Mouse (Mus musculus): Measurements from ENCODE around the gene Hsd17b11. TPM values are rescaled to one million over a fixed set of nuclear protein-coding genes. Genes with fewer than 3 reads are reported as not detected.

The Hsd17b11 gene
- 1.3 and 1.5 TPM in 2 replicates for polyA plus RNA-seq (2014; fragmentation: Nextera tagmentation; extraction: Ambion mirVana)

DNA sequence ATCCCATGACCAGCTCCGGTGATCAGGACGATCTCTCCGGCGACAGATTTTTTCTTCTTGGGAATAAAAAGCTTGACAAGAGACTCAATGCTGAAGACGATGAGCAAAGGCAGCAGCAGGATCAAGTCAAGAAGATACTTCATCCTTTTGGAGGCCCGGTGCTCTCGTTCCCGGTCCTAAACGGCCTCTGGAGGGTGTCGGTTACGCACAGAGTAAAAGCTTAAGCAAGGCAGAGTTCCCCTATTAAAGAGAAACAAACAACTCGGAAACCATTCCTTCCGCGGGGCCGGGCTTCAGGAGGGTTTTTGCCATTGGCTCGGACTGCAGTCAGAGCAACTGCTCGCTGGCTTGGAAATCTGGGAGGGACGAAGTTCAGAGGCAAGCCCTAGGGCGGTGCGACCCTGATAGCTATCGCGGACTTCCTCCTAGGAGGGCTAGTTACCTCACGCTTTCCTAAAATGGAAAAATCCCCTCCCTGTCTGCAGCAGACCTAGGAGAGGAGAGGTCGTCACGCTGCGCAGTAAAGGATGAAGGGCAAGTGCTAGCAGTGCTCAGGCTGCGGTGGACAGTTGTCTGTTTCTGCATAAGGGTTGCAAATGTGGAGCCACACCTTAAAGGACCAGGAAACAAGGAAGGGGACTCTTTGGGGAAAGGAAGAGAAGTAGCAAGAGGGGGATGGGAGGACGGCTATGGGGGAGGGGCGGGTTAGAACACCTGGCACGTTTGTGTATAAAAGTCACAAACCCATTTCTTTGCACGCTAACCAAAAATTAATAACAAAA lies at the start of gene Hsd17b11:
TSS of gene Hsd17b11 (minus strand) at position 323 of the 782 bp plus-strand sequence.
- H3K9ac ChIP-seq (ENCODE audit: low read depth, low read length), result peak within 1 kb of the TSS; percentile 38
- no peaks in the 10 kb centered on the region for H3K27me3 ChIP-seq (ENCODE audit: control insufficient read depth, insufficient read depth, low read length)
- no peaks in the 10 kb centered on the region for H3K36me3 ChIP-seq (ENCODE audit: control insufficient read depth, insufficient read depth, low read length)
- no peak within 1 kb of the TSS for H3K27ac ChIP-seq (ENCODE audit: low read depth, low read length)
- DNase-seq (ENCODE audit: low spot score) (peak; percentile 70), ATAC-seq (ENCODE audit: low FRiP score) (peak; percentile 76; the same call in 1 of the 2 replicates)
- WGBS, result under 1% methylated on average over 31 of the region's 31 CpGs
- H3K9me3 ChIP-seq (ENCODE audit: control insufficient read depth, low read length), result no peaks in the 10 kb centered on the region
- peak within 1 kb of the TSS; percentile 31 for H3K4me3 ChIP-seq (ENCODE audit: low read depth, low read length)
- H3K4me1 ChIP-seq (replicated peaks; ENCODE audit: control insufficient read depth, insufficient read depth, low read length), result no peaks in the 10 kb centered on the region; the same call in 1 of the 2 replicates
- peak within 1 kb of the TSS; percentile 64 for H3K4me2 ChIP-seq (replicated peaks; ENCODE audit: low read depth, low read length)

DNA sequence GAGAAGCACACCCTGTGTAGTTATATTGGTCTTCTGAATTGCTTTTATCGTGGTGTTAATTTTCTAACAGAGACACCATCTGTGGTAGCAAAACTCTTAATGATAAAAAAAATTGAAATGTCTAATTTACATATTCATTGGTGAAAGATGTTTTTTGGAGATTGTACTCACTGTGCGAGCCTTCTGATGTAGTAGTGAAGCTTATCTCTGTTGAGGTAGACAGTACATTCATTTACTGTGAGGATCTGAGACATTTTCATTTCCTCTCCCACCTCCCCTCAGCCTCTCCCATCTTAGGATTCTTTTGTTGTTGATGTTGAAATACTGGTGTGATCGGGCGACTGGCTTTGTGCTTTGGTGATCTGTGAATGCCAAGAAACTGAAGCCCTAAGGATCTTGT lies 49.3 kb upstream of the Hsd17b11 start:
- ATAC-seq (ENCODE audit: low FRiP score), result no peak
- Histone ChIP-seq H3K4me1 (replicated peaks; ENCODE audit: control insufficient read depth, insufficient read depth, low read length) (0 out of 2 replicates have a peak, but pooled peaks cover 3% of the 10 kb centered on the region), H3K9me3 (ENCODE audit: control insufficient read depth, low read length) (no peaks in the 10 kb centered on the region), H3K27me3 (ENCODE audit: control insufficient read depth, insufficient read depth, low read length) (no peaks in the 10 kb centered on the region), H3K4me2 (replicated peaks; ENCODE audit: low read depth, low read length) (no peak overlapping the region), H3K36me3 (ENCODE audit: control insufficient read depth, insufficient read depth, low read length) (no peaks in the 10 kb centered on the region), H3K27ac (ENCODE audit: low read depth, low read length) (no peak overlapping the region), H3K9ac (ENCODE audit: low read depth, low read length) (no peak overlapping the region), H3K4me3 (ENCODE audit: low read depth, low read length) (no peak overlapping the region)
- WGBS, result 78% methylated on average over 4 of the region's 4 CpGs
- no peak for DNase-seq (ENCODE audit: low spot score)

DNA sequence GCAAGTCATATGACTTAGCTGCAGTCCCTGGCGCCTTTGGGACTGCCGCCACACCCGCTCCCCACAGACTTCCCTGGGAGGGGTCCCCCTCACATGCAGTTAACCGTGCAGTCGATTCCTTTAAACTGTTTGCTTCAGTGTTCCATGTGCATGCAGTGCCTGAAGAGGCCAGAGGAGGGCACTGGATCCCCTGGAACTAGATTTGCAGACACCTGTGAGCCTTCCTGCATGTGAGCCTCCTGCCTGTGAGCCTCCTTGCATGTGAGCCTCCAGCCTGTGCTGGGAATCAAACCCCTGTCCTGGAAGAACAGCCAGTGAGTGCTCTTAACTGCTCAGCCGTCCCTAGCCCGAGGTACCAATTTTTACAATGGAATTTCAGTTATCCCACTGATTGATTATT lies 47.0 kb upstream of the Hsd17b11 start:
- H3K9ac ChIP-seq (ENCODE audit: low read depth, low read length), result no peak overlapping the region
- DNase-seq (ENCODE audit: low spot score) (peak; percentile 50), ATAC-seq (ENCODE audit: low FRiP score) (no peak)
- 87% methylated on average over 7 of the region's 7 CpGs for WGBS
- no peak overlapping the region for H3K4me3 ChIP-seq (ENCODE audit: low read depth, low read length)
- no peaks in the 10 kb centered on the region for H3K36me3 ChIP-seq (ENCODE audit: control insufficient read depth, insufficient read depth, low read length)
- no peaks in the 10 kb centered on the region for H3K9me3 ChIP-seq (ENCODE audit: control insufficient read depth, low read length)
- no peaks in the 10 kb centered on the region for H3K27me3 ChIP-seq (ENCODE audit: control insufficient read depth, insufficient read depth, low read length)
- H3K4me1 ChIP-seq (replicated peaks; ENCODE audit: control insufficient read depth, insufficient read depth, low read length), result 0 out of 2 replicates have a peak, but pooled peaks cover 3% of the 10 kb centered on the region
- no peak overlapping the region for H3K4me2 ChIP-seq (replicated peaks; ENCODE audit: low read depth, low read length)
- no peak overlapping the region for H3K27ac ChIP-seq (ENCODE audit: low read depth, low read length)

DNA sequence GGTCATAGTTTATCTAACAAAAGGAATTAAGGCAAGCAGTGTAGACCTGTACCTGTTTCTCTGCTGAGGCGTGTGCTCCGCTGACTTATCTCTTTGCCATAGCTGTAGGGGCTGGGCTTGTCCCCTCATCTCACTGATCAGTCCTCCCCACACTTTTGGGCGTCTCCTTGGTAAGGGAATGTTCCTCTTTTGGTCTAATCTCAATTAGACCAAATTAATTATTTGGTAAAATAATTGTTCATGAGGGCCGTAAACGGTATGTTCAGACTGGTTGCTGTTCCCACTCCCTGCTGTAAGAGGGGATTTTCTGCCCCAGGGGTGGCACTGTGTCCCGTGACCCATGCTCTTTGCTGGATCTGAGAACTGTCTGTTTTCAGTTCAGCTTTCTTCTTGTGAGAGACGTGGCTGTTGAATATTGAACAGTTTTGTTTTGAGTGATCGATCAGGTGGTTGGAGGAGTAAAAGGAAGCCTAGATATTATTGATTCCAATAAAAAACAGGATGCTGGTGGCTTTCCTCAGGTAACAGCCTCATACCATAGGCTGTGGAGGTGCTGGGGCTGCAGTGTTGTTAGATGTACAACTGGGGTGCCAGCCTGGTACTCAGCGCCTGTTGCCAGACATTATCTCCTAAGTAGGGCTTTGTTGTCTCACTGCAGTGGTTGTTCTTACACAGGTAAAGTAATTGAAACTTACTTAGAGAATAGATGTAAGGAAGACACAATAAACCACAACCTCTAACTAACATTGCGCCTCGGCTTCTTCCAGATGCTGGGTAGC lies 41.2 kb upstream of the Hsd17b11 start:
- H3K9me3 ChIP-seq (ENCODE audit: control insufficient read depth, low read length), result no peaks in the 10 kb centered on the region
- no peak overlapping the region for H3K27ac ChIP-seq (ENCODE audit: low read depth, low read length)
- no peak overlapping the region for H3K9ac ChIP-seq (ENCODE audit: low read depth, low read length)
- H3K4me1 ChIP-seq (replicated peaks; ENCODE audit: control insufficient read depth, insufficient read depth, low read length), result no peaks in the 10 kb centered on the region
- no peak overlapping the region for H3K4me2 ChIP-seq (replicated peaks; ENCODE audit: low read depth, low read length)
- no peaks in the 10 kb centered on the region for H3K36me3 ChIP-seq (ENCODE audit: control insufficient read depth, insufficient read depth, low read length)
- H3K27me3 ChIP-seq (ENCODE audit: control insufficient read depth, insufficient read depth, low read length), result no peaks in the 10 kb centered on the region
- ATAC-seq (ENCODE audit: low FRiP score) (no peak), DNase-seq (ENCODE audit: low spot score) (no peak)
- 94% methylated on average over 11 of the region's 11 CpGs for WGBS
- H3K4me3 ChIP-seq (ENCODE audit: low read depth, low read length), result no peak overlapping the region

DNA sequence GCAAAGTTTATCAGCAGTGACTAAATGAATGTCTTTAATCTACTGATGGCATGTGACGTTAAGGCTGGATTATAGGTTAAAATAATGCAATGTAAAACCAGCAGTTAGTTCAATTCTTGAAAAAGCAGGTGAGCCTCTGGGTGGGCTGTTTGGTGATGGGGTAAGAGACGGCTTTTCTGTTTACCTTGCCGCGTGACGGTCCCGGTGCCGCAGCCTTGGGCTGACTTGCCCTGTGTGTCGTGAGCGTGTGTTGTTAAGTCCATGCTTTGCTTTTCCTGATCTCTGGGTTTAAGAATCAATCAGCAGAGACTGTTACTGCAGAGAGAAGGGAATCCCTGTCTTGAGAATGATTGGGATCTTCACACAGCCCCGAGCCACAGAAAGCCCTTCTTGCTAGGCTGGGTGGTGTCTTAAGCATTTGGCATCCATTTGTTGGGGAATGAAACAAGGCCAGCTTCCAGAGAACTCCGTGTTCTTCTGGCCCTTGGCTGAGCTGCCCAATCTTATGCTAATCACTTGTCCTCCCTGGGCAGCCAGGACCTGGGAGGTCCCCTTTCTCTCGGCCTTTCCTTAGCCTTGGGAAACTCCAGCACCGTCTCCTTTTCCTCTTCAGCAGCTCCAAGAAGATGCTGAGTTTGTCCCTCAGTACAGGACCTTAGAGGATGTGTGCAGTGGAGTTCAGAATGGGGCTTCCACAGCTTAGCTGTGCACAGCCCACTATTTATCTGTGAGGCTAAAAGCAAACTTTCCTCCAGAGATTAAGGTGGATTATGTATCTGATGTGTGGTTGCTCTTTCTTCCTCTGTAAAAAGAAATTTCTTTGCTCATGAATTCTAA lies 40.4 kb upstream of the Hsd17b11 start:
- no peak for ATAC-seq (ENCODE audit: low FRiP score)
- H3K36me3 ChIP-seq (ENCODE audit: control insufficient read depth, insufficient read depth, low read length), result no peaks in the 10 kb centered on the region

DNA sequence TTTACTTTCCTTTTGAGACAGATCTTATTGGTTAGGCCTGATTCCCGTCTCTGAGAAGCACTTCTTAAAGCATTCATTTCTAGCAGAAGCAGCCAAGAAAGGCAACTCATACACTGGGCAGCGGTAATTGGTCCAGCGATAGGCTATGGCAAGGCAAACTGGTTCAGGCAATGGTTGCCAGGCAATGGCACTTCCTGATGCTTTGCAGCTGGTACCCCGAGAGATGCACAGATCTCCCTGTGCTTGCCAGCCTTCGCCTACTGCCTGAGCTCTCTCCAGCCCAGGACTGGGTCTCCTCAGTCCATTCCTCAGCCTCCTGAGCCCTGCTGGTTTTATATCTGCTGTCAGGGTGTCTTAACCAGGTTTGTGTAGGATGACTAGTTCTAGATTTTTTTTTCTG lies 38.7 kb upstream of the Hsd17b11 start:
- DNase-seq (ENCODE audit: low spot score) (no peak), ATAC-seq (ENCODE audit: low FRiP score) (no peak)
- Histone ChIP-seq H3K27ac (ENCODE audit: low read depth, low read length) (no peak overlapping the region), H3K4me2 (replicated peaks; ENCODE audit: low read depth, low read length) (no peak overlapping the region), H3K4me1 (replicated peaks; ENCODE audit: control insufficient read depth, insufficient read depth, low read length) (no peaks in the 10 kb centered on the region), H3K9ac (ENCODE audit: low read depth, low read length) (no peak overlapping the region), H3K36me3 (ENCODE audit: control insufficient read depth, insufficient read depth, low read length) (no peaks in the 10 kb centered on the region), H3K9me3 (ENCODE audit: control insufficient read depth, low read length) (no peaks in the 10 kb centered on the region), H3K27me3 (ENCODE audit: control insufficient read depth, insufficient read depth, low read length) (no peaks in the 10 kb centered on the region), H3K4me3 (ENCODE audit: low read depth, low read length) (no peak overlapping the region)
- WGBS, result 94% methylated on average over 5 of the region's 5 CpGs

More for the DNA sequence above, 40.4 kb upstream of the Hsd17b11 start:
- Histone ChIP-seq H3K9ac (ENCODE audit: low read depth, low read length) (no peak overlapping the region), H3K9me3 (ENCODE audit: control insufficient read depth, low read length) (no peaks in the 10 kb centered on the region), H3K27ac (ENCODE audit: low read depth, low read length) (no peak overlapping the region), H3K4me2 (replicated peaks; ENCODE audit: low read depth, low read length) (no peak overlapping the region), H3K27me3 (ENCODE audit: control insufficient read depth, insufficient read depth, low read length) (no peaks in the 10 kb centered on the region), H3K4me1 (replicated peaks; ENCODE audit: control insufficient read depth, insufficient read depth, low read length) (no peaks in the 10 kb centered on the region), H3K4me3 (ENCODE audit: low read depth, low read length) (no peak overlapping the region)
- DNase-seq (ENCODE audit: low spot score), result no peak
- WGBS, result 82% methylated on average over 13 of the region's 13 CpGs

DNA sequence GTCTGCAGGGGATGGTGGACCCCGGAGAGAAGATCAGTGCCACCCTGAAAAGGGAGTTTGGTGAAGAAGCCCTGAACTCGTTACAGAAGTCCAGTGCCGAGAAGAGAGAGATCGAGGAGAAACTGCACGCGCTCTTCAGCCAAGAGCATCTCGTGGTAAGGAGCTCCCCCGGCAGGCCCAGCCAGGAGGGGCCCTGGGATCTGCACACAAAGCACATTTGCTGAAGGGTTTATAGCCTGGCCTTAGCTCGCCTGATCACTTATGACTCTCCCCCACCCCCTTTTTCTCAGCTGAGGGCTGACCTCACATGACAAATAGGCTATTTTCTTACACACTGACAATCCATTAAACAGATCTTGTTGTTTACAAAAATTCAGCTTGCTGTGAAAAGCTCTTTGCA lies 37.9 kb upstream of the Hsd17b11 start:
- Histone ChIP-seq H3K36me3 (ENCODE audit: control insufficient read depth, insufficient read depth, low read length) (no peaks in the 10 kb centered on the region), H3K9ac (ENCODE audit: low read depth, low read length) (no peak overlapping the region), H3K27me3 (ENCODE audit: control insufficient read depth, insufficient read depth, low read length) (no peaks in the 10 kb centered on the region), H3K4me2 (replicated peaks; ENCODE audit: low read depth, low read length) (no peak overlapping the region), H3K9me3 (ENCODE audit: control insufficient read depth, low read length) (no peaks in the 10 kb centered on the region), H3K4me1 (replicated peaks; ENCODE audit: control insufficient read depth, insufficient read depth, low read length) (no peaks in the 10 kb centered on the region), H3K27ac (ENCODE audit: low read depth, low read length) (no peak overlapping the region), H3K4me3 (ENCODE audit: low read depth, low read length) (no peak overlapping the region)
- ATAC-seq (ENCODE audit: low FRiP score) (no peak), DNase-seq (ENCODE audit: low spot score) (no peak)
- WGBS, result 87% methylated on average over 9 of the region's 9 CpGs

DNA sequence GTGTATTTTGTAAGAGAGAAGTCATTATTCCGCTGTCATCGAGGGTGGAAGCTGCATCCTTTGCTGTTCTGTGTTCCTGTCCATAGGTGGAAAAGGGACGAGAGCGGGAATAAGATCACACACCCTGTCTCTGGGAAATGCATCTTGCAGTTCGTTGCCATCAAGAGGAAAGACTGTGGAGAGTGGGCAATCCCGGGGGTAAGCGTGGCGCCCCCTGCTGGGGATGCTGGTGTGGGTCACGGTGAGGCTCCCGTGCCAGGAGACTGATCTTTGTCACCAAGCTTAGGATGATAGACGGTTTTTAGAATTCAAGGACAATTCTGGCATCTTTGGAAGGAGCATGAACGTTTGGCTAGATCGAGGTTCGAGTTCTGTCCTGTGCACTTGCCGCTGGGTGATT lies 36.3 kb upstream of the Hsd17b11 start:
- Histone ChIP-seq H3K4me1 (replicated peaks; ENCODE audit: control insufficient read depth, insufficient read depth, low read length) (no peaks in the 10 kb centered on the region), H3K9ac (ENCODE audit: low read depth, low read length) (no peak overlapping the region), H3K36me3 (ENCODE audit: control insufficient read depth, insufficient read depth, low read length) (no peaks in the 10 kb centered on the region), H3K4me3 (ENCODE audit: low read depth, low read length) (no peak overlapping the region), H3K27ac (ENCODE audit: low read depth, low read length) (no peak overlapping the region), H3K27me3 (ENCODE audit: control insufficient read depth, insufficient read depth, low read length) (no peaks in the 10 kb centered on the region), H3K9me3 (ENCODE audit: control insufficient read depth, low read length) (no peaks in the 10 kb centered on the region), H3K4me2 (replicated peaks; ENCODE audit: low read depth, low read length) (no peak overlapping the region)
- ATAC-seq (ENCODE audit: low FRiP score) (no peak), DNase-seq (ENCODE audit: low spot score) (peak; percentile 55)
- 65% methylated on average over 15 of the region's 15 CpGs for WGBS
